Mouse (Mus musculus) neural tube, embryonic 15.5 days (tissue): ENCODE results near the gene Sept6. TPM values are rescaled to one million over a fixed set of nuclear protein-coding genes. Genes with fewer than 3 reads are reported as not detected.
"Not testable (repeated sequence)": the region's sequence is repeated elsewhere in the genome, so short reads cannot be mapped to it uniquely, and the experiment has no call there.

Experiments used
- ATAC-seq: fragments of 200-750 bp; cut with Nextera tagmentation; 2 replicates; pipeline ENCODE4 v1.8.0; 2017; ENCODE audit warnings: mild to moderate bottlenecking, moderate TSS enrichment, moderate library complexity; ENCODE audit not compliant: low FRiP score
- H3K27ac ChIP-seq: fragments of 300-500 bp; sonication (generic); replicated peaks from 2 replicates; pipeline ENCODE4 v1.5.1; 2015; ENCODE audit warnings: mild to moderate bottlenecking, inconsistent platforms
- H3K27me3 ChIP-seq: fragments of 300-500 bp; sonication (generic); replicated peaks from 2 replicates; pipeline ENCODE4 v1.6.1; 2015; ENCODE audit warnings: inconsistent platforms
- H3K36me3 ChIP-seq: fragments of 300-500 bp; sonication (generic); 2 replicates; pipeline ENCODE4 v1.6.1; 2015; ENCODE audit warnings: inconsistent platforms
- H3K4me1 ChIP-seq: fragments of 300-500 bp; sonication (generic); 2 replicates; pipeline ENCODE4 v1.6.1; 2015; ENCODE audit warnings: inconsistent platforms
- H3K4me2 ChIP-seq: fragments of 300-500 bp; sonication (generic); 2 replicates; pipeline ENCODE4 v1.6.1; 2015; ENCODE audit warnings: inconsistent platforms, mild to moderate bottlenecking, moderate library complexity
- H3K4me3 ChIP-seq: fragments of 300-500 bp; sonication (generic); replicated peaks from 2 replicates; pipeline ENCODE4 v1.5.1; 2015; ENCODE audit warnings: mild to moderate bottlenecking, inconsistent platforms
- H3K9ac ChIP-seq: fragments of 300-500 bp; sonication (generic); replicated peaks from 2 replicates; pipeline ENCODE4 v1.6.1; 2015; ENCODE audit warnings: mild to moderate bottlenecking, inconsistent platforms
- H3K9me3 ChIP-seq: fragments of 300-500 bp; sonication (generic); replicated peaks from 2 replicates; pipeline ENCODE4 v1.6.1; 2016; ENCODE audit warnings: inconsistent platforms
- WGBS: fragments of 180-500 bp; shearing (Covaris S2); methylation state at CpG from one replicate; pipeline ENCODE4 v1.1.7; 2015; ENCODE audit warnings: mixed read lengths; 5-methylcytosine and 5-hydroxymethylcytosine counted together
- polyA plus RNA-seq: library from polyadenylated mRNA; unstranded; fragments of >200 nt; fragmentation: Nextera tagmentation; extraction: Ambion mirVana; gene quantifications from 2 replicates; pipeline ENCODE4 v1.2.1, GENCODE M21; 2015

Gene Sept6
- polyA plus RNA-seq, 1 experiment from 2014 or later = 72.2 TPM

DNA sequence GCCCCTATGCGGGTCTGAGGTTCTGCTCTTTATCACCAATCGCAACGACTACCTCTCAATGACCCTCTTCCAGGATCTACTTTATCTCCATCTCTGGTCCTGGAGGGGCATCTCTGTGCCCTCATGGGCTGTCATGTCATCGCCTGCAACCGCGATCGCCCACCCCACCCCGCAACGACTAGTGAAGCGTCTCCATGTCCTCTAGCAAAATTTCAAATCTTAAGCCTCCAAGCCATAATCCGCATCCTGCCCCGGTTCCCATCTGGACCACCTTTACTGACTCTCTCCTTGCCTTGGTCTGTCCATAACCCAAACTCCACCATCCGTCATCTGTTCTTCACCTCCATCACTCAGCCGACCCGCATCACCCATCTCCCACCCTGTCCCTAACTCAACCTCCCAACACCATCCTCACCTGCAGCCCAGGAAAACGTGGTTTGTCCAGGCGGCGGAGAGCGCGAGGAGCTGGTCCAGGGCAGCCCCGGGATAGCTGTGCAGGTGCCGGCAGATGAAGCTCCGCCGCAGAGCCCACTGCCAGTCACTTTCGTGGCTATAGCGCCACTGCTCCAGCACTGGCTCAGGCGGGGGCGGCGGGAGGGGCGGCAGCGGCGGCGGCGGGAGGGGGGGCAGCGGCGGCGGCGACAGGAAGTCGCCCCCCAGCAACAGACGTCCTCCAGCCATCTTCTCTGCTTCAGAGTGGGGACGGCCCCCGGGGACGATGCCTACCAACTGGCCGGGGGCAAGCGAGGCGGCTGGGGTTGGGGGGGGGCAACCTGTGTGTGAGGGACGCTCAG lies 89.1 kb downstream of the Sept6 start, which contains the start of gene Nkrf:
Gene Nkrf (minus strand): TSS at position 579 of the 794 bp plus-strand sequence.
- H3K36me3 ChIP-seq = no peaks in the 10 kb centered on the region
- ATAC-seq = peak; percentile 86
- WGBS = 21% methylated on average over 30 of the region's 47 CpGs

DNA sequence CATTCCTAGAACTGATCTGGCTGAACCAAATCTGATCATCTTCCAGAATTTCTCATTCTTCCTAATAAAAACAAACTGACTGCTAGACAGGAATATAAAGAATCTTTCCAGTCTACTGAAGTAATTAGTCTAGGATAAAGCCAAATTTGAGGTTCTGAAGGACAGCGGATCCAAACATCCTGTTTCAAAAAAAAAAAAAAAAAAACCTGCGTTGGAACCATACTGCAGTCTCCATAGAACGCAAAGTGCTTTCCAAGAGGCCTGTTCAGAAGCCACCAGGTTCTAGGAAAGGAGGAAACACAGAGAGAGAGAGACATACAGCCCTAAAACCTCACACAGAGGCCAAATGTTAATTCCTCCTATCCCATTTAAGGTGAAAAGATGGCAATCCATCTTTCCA lies 89.9 kb downstream of the Sept6 start:
- Histone ChIP-seq H3K4me3 (peak overlapping the region; percentile 55), H3K4me2 (peak overlapping the region; percentile 55), H3K27me3 (no peaks in the 10 kb centered on the region), H3K9ac (peak overlapping the region; percentile 66), H3K27ac (peak overlapping the region; percentile 88), H3K9me3 (no peaks in the 10 kb centered on the region), H3K4me1 (no peaks in the 10 kb centered on the region), H3K36me3 (no peaks in the 10 kb centered on the region)
- WGBS = 27% methylated on average over 3 of the region's 3 CpGs
- no peak for ATAC-seq

More for the DNA sequence above, 89.1 kb downstream of the Sept6 start, which contains the start of gene Nkrf:
- Histone ChIP-seq H3K27ac (peak within 1 kb of the TSS; percentile 88), H3K9me3 (no peaks in the 10 kb centered on the region), H3K4me2 (peak within 1 kb of the TSS; percentile 55), H3K9ac (peak within 1 kb of the TSS; percentile 66), H3K27me3 (no peaks in the 10 kb centered on the region), H3K4me1 (no peaks in the 10 kb centered on the region), H3K4me3 (peak within 1 kb of the TSS; percentile 55)

DNA sequence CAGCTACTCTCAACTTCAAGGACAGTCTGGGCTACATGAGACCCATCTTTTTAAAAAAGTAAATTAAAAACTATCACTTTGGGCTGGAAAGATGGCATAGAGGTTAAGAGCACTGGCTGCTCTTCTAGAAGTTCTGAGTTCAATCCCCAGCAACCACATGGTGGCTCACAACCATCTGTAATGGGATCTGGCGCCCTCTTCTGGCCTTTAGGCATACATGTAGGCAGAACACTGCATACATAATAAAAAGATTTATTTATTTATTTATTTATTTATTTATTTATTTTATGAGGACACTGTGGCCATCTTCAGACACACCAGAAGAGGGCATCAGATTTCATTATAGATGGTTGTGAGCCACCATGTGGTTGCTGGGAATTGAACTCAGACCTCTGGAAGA lies 92.7 kb downstream of the Sept6 start:
- not testable (repeated sequence) for H3K4me1 ChIP-seq, ATAC-seq, H3K36me3 ChIP-seq, H3K27me3 ChIP-seq, H3K4me3 ChIP-seq, H3K9ac ChIP-seq, H3K4me2 ChIP-seq, H3K27ac ChIP-seq, H3K9me3 ChIP-seq
- 43% methylated on average over 1 of the region's 1 CpGs for WGBS

DNA sequence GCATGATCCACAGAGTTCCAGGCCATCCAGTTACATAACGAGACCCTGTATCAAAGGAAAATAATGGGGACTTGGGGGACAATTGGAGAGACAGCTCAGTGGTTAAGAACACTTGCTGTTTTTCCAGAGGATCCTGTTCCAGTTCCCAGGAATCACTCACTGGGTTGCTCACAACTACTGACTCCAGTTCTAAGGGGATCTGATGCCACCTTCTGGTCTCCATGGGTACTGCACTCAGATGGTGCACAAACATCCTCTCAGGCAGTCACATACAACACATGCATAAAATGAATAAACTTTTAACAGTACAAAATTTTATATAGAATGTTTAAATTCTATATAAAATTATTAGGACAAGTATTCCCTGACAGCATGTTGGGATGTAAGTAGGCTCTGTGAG lies 106.9 kb downstream of the Sept6 start:
- no peak for ATAC-seq

DNA sequence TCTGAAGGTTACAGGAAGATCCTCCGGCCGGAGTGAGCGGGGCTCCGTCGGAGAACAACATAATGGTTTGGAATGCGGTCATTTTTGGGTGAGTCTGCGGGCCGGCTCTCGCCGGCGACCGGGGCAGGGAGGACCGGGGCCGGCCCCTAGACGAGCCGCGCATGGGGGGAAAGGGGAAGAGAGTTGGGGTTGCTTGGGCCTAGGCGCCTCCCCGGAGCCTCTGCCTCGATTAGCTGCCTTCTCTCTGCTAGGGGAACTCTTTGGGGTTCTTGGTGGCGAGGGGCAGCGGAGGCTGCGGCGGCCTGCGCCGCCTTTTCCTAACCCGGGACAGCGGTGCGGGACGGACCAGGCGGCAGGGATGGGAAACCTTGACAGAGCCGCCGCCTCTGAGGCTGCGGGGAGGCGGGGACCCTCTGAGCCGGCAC lies 116.9 kb downstream of the Sept6 start:
- H3K4me3 ChIP-seq = peak overlapping the region; percentile 57
- H3K9ac ChIP-seq = peak overlapping the region; percentile 68
- H3K4me1 ChIP-seq = peaks cover 7% of the 10 kb centered on the region; the same call in 1 of the 2 replicates
- WGBS = 30% methylated on average over 33 of the region's 36 CpGs
- ATAC-seq = peak; percentile 68
- no peaks in the 10 kb centered on the region for H3K9me3 ChIP-seq
- 0 out of 2 replicates have a peak, but pooled peaks cover 4% of the 10 kb centered on the region for H3K36me3 ChIP-seq
- peak overlapping the region; percentile 58 for H3K4me2 ChIP-seq
- H3K27ac ChIP-seq = peak overlapping the region; percentile 77
- no peaks in the 10 kb centered on the region for H3K27me3 ChIP-seq

More for the DNA sequence above, 106.9 kb downstream of the Sept6 start:
- H3K4me1 ChIP-seq = no peaks in the 10 kb centered on the region
- peaks cover 4% of the 10 kb centered on the region; the same call in 1 of the 2 replicates for H3K9me3 ChIP-seq
- H3K4me3 ChIP-seq = no peak overlapping the region
- 0 out of 2 replicates have a peak, but pooled peaks cover 4% of the 10 kb centered on the region for H3K36me3 ChIP-seq
- 88% methylated on average over 1 of the region's 1 CpGs for WGBS
- H3K27me3 ChIP-seq = no peaks in the 10 kb centered on the region
- H3K9ac ChIP-seq = no peak overlapping the region
- no peak overlapping the region for H3K4me2 ChIP-seq
- no peak overlapping the region for H3K27ac ChIP-seq

DNA sequence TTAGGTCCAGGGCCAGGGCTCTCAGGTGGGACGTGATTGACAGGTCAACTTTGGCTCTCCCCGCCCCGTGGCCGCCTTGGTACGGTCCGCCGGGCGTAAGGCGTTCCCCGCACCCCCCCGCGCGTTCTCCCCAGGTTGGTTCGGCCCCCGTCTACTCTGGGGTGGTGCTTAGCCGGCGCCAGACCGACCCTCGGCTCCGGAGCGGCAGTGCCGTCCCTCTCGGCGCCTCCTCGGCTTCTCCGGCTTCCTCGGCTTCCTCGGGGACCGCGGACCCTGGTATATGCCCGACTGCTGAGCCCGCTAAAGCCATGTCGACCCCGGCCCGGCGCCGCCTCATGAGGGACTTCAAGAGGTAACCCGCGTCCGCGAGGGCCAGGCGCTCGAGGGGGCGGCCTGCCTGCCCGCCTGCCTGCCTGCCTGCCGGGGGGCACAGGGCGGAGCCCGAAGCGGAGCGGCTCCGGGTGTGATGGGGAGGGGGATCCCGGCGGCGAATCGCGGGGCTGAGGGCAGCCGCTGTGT lies 117.4 kb downstream of the Sept6 start:
- Histone ChIP-seq H3K27me3 (no peaks in the 10 kb centered on the region), H3K36me3 (0 out of 2 replicates have a peak, but pooled peaks cover under 1% of the 10 kb centered on the region), H3K27ac (peak overlapping the region; percentile 77), H3K9ac (peak overlapping the region; percentile 68), H3K4me1 (peaks cover 7% of the 10 kb centered on the region; the same call in 1 of the 2 replicates), H3K4me3 (peak overlapping the region; percentile 57), H3K9me3 (no peaks in the 10 kb centered on the region), H3K4me2 (peak overlapping the region; percentile 58)
- WGBS = 22% methylated on average over 56 of the region's 57 CpGs
- peak; percentile 97 for ATAC-seq

DNA sequence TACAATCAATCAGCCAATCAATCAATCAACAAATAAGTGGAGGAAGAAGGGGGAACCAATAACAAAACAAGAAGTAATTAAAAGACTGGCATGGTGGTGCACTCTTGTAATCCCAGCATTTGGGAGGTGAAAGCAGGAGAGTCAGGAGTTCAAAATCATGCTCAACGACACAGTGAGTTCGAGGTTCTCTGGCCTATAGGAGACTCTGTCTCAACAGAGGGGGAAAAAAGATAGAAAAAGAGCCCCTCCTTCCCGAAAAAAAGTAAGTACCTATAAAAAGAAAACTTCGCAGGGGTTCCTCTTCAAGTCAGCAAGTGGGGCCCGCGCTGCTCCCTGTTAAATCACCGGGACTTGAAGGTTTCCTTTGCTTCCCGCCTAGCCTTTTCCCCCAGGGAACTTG lies 117.8 kb downstream of the Sept6 start, which contains the start of the genes Ube2a and C330007P06Rik:
Gene Ube2a (plus strand): TSS at position 136 of the 400 bp plus-strand sequence.
Gene C330007P06Rik (minus strand): TSS at position 347 of the 400 bp plus-strand sequence.
- Histone ChIP-seq H3K4me1 (peaks cover 7% of the 10 kb centered on the region; the same call in 1 of the 2 replicates), H3K4me2 (peak within 1 kb of the TSS; percentile 58), H3K4me3 (peak within 1 kb of the TSS; percentile 57), H3K27ac (peak within 1 kb of the TSS; percentile 77), H3K9ac (peak within 1 kb of the TSS; percentile 68), H3K27me3 (no peaks in the 10 kb centered on the region), H3K9me3 (no peaks in the 10 kb centered on the region), H3K36me3 (no peaks in the 10 kb centered on the region)
- WGBS = 25% methylated on average over 8 of the region's 8 CpGs
- peak; percentile 3; the same call in 1 of the 2 replicates for ATAC-seq

DNA sequence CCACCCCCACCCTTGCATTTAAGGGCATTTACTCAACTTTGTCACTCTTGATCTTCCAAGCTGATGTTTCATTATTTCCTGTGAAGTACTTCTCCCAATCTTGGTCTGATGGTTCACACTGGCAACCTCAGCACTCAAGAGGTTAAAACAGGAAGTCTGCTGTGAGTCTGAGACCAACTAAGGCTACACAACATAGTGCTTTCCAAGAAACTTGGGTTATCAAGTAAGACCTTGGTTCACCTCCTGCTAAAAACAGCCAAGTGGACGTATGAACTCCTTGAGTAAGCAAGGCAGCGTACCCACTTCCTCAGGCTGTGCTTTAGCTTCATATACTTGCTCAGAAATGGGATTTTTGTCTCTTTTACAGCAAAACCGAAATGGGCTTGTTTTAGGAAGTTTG lies 121.2 kb downstream of the Sept6 start:
- Histone ChIP-seq H3K4me1 (0 out of 2 replicates have a peak, but pooled peaks cover 4% of the 10 kb centered on the region), H3K27ac (no peak overlapping the region), H3K9ac (no peak overlapping the region), H3K36me3 (no peaks in the 10 kb centered on the region), H3K9me3 (no peaks in the 10 kb centered on the region), H3K4me2 (no peak overlapping the region), H3K27me3 (no peaks in the 10 kb centered on the region), H3K4me3 (no peak overlapping the region)
- ATAC-seq = no peak
- WGBS = 84% methylated on average over 3 of the region's 3 CpGs

DNA sequence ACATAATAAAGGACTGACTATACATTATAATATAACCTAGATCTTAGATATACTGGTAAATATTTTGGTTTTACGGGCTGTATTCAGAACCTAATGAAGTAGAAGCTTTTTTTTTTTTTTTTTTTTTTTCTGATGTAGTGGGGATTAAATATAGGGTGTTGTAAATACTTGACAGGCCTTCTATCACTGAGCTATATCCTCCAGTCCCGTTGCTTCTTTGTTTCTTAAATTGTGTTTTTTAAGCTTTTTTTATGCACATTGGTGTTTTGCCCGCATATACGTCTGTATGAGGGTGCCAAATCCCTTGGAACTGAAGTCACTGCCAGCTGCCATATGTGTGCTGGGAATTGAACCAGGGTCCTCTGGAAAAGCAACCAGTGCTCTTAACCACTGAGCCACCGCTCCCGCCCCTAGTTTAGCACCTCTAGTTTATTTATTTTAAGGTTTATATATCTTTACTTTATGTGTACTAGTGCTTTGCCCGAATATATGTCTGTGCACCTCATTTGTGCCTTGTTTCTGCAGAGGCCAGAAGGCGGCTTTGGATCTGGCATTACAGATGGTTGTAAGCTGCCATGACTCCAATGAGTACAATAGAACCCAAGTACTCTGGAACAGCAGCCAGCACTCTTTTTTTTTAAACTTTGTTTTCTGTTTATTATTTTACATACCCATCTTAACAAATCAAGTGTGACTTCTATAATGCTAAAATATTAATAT lies 126.8 kb downstream of the Sept6 start:
- Histone ChIP-seq H3K4me1 (peaks cover 6% of the 10 kb centered on the region; the same call in 1 of the 2 replicates), H3K9me3 (no peaks in the 10 kb centered on the region), H3K9ac (no peak overlapping the region), H3K27me3 (no peaks in the 10 kb centered on the region), H3K4me2 (peak overlapping the region; percentile 55), H3K27ac (no peak overlapping the region), H3K36me3 (no peaks in the 10 kb centered on the region), H3K4me3 (peak overlapping the region; percentile 47)
- 64% methylated on average over 8 of the region's 8 CpGs for WGBS
- ATAC-seq = 0 out of 2 replicates have a peak, but pooled peaks have one; percentile 4

DNA sequence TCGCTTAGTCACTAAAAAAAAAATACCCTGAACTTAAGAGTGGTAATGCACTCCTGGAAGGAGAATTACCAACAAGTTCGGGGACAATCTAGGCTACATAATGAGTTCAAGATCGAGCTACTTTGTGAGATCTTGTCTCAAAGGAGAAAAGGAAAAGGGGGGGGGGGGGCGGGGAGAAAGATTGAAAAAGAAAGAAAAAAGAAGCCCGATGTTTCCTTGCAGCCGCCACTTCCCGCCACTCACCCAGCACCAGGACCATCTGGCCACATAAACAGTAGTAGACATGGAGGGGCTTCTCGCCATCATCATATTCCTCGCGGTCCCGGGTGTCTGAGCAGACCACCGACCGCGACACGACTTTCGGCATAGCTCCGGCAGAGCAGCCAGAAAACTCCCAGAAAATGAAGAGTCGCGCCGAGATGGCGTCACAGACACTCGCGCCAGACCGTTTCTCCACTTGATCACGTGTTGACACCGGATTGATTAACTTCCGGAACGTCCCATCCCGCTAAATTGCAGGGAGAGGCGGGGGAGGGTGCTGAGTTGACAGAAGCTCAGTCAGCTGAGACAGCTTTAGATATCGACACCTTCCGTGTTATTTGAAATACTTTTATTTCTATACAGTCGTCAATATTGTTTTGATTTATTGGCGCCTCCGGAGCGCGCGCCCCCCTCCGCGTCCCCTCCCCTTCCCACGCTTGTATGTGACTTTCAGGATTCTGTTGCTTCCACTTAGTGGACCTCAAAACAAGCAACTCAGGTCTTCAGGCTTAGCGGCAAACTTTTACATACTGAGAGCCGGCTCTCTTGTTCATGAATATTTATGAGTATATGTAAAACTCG lies 127.6 kb downstream of the Sept6 start:
- Histone ChIP-seq H3K4me2 (peak overlapping the region; percentile 55), H3K9me3 (no peaks in the 10 kb centered on the region), H3K9ac (peak overlapping the region; percentile 40), H3K36me3 (no peaks in the 10 kb centered on the region), H3K27me3 (no peaks in the 10 kb centered on the region), H3K4me3 (peak overlapping the region; percentile 47), H3K4me1 (peaks cover 6% of the 10 kb centered on the region; the same call in 1 of the 2 replicates), H3K27ac (peak overlapping the region; percentile 64)
- peak; percentile 92 for ATAC-seq
- 25% methylated on average over 43 of the region's 44 CpGs for WGBS
